Mouse (Mus musculus) cerebellum, postnatal 36 days (tissue): ENCODE data around the gene Furin.
A peak's percentile ranks its signal among the peaks of the same experiment; 100 is the strongest.

Experiments used
- DNase-seq, 2 experiments: peaks; one replicate each; pipeline ENCODE4 v3.0.0; 2021 to 2022; ENCODE audit warnings: mixed read lengths in 2 of 2

The Furin gene

DNA sequence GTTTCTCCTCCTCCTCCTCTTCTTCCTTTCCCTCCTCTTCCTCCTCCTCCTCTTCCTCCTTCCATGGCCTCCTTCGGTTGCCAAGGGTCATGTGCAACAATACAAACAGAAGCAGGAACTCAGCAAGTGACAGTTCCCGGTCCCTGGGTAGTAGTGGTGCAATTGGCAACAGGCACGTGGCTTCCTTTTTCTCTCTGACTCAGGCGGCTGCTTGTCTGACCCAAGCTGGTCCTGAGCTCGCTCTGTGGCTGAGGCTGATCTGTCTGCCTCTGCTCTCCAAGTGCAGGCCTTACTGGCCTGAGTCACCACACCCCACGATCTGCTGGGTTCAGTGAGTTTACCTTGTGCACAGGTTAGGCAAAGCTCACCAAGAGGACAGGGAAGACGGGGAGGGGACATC, 21.1 kb upstream of the Furin start:
- DNase-seq: no peak

DNA sequence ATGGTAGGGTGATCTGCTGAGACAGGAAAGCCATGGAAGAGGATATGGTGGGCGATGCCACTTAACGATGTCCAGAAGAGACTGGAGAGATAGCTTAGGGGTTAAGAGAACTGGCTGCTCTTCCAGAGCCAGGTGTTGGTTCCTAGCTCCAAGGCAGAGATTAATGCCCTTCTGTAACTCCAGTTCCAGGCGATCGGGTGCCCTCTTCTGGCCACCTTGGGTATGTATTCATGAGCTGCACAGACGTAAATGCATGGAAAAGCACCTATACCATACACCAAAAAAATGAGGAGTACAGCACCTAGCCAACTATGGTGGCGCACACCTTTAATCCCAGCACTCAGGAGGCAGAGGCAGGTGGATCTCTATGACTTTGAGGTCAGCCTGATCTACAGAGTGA, 19.5 kb upstream of the Furin start:
- DNase-seq: no peak

DNA sequence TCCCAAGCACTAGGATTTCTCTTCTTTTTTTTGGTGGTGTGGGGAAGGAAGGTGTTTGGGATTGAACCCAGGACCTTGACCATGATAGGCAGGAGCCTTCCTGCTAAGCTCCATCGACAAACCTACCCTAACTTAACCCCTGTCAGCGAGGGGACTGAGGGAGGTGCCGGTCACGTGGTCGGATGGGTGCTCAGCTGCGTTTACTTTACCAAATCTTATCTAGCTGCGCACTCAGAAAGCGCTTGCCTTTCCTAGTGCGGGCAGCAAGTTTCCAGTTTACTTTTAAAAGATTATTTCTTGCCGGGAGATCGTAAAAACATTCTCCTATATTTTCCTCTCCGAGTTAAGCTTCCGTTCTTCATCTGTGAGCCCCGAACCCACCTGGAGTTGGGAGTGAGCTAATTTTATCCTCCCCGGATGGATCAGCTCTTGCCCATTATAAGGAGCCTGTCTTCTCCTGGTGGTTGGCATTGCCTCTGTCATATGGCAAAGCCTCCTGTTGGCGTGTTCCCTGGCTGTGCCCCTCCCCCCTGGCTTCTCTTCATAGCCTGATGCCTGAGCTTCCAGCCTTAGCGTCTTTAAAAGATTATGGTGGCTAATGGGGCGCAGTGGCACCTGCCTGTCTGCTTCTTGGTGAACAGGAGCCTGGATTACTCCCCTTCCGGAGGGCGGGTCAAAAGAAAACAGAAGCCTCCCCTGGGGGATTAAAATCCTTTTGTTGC, 17.7 kb upstream of the Furin start:
- peak; percentile 67 to 74 for DNase-seq

DNA sequence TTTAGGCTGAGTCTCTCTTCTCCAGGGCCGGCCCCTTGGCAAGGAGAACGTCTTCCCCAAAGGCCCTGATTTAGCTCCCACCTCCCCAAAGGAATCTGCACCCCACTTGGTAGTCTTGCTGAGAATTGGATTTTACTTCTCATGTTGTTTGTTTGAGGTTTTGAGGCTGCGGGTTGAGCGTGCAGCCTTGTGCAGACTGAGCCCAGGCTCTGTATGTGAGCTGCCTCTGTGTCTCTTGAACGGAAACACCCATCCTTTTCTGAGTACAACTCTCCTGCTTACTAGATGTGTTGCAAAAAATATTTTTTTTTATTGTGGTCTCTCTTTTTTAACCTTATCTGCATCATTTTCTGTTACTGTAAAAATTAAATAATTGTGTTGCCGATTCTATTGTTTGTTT, 16.3 kb upstream of the Furin start:
- DNase-seq: no peak

DNA sequence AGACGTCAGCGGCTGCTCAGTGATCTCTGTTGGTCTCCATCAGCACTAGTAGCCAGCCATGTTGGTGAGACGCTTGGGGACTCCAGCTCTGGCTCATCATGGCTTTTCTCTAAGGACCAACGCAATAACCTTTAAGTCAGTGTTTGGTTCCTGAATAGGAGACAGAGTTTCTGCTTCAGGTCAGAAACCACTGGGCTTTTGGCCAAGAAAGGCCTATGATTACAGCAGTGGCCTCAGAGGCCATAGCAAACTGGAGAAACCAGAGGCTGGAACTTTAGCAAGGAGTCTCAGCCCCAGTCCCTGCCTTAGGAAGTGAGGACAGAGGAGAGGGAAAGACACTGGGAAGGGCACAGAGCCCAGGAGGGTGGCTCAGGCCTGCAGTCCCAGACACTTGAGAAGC, 15.3 kb upstream of the Furin start:
- no peak for DNase-seq

DNA sequence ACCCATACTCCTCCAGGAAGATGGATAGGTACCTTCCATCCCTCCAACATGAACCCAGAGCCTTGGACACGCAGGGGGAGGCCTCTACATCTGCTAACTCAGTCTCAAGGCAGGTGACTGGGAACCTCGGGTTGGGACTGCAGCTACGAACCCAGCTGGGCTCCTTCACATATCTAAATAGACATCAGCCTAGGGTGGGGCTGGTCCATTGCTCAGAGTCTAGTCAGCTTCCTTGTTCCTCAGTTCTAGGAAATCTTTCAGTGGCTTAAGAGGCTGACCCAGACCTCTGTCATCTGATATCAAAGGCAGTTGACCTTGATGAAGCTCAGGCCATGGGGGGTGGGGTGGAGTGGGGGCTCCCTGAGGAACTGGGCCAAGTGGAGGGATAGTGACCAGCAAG, 14.0 kb upstream of the Furin start:
- DNase-seq: no peak

DNA sequence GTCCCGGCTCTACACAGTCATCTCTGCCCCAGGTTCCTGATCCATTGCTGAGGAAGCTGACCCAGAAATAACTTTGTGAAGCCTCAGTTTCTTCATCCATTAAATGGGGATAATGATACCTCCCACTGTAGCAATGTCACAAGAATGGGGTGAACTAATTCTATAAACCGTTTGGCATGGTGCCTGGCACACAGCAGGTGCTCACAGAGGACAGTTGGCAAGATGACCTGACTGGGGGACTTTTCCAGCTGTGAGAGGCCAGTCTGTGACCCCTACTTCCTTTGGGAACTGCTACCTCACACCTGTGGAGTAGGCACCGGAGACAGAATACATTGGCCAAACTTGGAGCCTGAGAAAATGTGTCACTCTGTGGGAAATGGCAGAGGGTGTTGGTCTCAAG, 12.8 kb upstream of the Furin start:
- no peak for DNase-seq

DNA sequence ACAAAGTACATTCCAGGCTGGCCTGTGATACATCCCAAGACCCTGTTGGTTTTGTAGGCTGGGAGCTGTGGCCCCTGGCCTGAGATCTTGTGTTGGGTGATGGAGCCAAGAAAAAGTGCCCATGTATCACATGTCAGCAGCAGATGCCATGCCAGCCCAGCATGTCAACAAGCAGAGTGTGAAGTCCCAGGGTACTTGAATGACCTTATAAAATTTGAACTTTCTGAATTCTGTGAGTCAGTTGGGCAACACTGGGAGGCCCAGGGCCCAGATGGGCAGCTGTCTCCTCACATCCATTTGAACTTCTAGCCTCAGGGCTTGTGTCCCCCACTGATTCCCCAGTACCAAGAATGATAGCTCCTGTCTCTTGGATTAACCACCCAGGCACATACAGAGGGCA, 12.4 kb upstream of the Furin start:
- DNase-seq: no peak

DNA sequence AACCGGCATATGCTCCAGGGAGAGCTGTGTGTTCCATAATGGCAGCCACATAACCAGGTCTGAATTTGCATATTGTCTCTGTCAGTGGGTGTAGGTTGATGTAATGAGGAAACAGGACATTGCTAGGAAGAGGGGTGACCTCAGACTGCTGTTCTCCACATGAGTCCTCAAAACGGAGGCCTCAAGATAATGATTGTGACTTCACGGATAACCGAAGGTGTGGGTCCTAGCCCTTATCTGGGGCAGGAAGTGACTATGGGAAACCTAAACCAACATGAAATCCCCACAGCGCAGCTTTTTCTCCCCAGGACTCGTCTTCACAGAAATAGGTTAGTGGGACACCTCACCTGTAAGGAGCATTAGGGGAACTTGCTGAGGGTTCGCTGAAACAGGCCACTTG, 11.7 kb upstream of the Furin start:
- DNase-seq: no peak

DNA sequence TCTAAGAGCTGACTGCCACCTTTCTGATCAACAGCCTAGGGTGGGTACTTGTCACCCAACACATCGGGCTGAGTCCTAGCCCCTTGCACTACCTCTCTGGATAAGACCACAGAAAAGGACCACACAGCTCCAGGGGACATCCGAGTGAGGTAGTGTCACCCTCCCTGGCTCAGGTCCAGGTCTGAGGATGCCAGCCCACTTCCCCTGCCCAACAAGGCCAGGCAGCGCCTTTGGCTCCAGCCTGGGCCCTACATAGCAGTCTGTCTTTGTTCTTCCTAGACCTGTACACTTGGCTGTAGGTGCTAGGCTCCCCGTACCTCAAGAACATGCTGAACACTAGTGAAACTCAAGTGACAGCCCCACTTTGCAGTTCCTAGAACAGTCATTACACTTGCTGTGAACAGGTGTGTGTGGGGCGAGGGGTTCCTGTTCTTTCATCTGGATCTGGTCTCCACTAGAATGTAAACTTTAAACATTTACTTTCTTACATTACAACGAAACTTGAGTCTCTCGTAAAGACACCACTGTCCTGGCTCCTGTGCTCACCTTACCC, 9.1 kb upstream of the Furin start:
- no peak for DNase-seq

DNA sequence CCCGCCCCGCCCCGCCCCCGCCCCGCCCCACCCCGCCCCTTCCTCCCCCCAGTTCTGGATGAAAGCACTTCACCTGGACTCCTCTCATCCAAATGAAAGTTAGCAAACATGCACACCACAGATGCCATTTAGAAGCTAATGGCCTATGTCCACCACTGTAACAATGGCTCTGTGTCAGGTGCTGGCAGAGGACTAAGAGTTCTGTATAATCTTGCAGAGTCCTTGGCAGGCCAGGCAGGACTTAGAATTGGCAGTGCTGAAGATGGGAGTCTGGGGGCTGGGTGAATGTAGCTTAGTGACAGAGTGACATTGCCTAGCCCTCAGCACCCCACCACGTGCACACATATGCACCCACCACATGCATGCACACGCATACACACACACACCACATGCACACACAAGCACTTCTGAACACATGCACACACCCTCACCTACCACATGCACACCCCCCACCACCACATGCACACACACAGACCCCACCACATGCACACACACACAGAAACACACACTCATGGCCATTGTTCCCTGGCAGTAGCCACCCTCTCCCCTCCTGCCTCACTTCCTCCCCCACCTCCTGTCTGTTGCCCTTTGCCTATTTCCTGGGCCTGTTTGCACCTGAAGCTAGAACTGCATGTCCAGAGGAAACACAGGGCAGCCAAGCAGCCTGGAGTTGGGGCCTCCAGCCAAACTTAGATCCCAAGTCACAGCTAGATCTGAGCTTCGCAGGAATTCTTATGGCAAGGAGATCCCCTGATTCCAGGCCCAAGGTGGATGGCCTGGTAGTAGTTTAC, 8.5 kb upstream of the Furin start:
- no peak for DNase-seq

DNA sequence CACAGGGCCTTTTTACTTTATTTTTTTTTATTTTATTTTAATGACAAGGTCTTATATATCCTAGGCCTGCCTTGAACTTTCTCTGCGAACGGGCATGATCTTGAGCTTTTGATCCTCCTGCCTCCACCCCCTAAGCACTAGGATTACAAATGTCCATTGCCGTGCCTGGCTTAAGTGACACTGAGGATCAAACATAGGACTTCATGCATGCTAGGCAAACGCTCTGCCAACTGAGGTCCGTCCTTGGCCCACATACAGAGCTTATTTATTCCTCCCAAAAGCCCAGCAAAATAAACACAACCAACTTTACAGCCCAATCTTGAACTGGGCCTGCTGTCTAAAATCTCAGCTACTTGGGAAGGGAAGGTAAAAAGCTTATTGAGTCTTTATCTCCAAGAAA, 7.5 kb upstream of the Furin start:
- DNase-seq: no peak

DNA sequence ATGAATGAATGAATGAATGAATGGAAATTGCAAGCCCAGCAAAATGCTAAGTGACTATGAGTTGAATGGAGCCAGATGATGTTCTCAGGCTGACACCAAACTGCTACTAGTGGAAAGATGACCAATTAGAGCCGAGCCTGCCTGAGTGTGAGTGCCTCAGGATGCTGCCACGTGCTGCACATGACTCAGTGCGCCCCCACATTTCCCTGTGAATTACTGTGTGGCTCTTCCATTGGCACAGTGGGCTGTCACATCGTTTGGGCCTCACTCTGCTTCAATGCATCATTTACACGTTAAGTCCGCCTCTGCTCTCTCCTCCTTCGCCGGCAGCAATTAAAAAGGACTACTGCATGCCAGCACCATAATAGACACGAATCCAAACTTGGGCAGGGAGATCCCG, 7.0 kb upstream of the Furin start:
- no peak for DNase-seq

DNA sequence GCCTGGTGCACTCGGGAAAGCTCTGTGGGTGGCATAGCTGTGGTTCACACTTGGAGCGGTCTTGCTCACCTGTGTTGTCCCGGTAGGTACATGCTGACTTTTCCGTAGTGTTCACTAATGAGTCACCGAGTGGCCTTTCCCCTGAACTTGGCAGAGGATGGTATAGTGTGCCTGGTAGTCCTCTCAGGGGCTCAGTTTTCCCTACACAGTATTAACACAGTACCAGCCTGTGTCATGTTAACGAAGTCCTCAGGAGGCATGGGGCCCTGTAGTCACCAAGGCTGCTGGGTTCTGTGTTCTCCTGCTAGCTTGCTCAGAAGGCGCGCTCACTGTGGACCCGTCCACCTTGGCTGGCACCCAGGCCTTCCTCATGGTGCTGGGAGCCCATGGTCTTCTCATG, 5.1 kb upstream of the Furin start:
- DNase-seq: no peak

DNA sequence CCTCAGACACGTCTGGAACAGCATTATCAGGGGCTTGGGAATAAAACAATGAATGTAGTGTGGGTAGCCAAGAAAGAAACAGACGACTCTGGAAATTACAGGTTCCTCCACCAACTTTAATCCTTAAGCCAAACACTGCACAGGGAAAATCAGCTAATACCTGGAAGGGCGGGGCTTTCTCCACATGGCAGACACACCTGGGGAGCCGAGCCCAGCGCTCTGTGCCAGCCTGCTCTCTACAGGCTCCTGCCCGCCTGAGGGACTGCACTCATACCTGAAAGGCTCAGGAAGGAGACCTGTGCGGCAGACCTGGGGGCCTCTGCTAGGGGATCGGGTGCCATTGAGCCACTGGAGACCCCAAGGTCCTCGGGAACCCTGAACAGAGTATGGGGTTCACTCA, 2.5 kb upstream of the Furin start:
- DNase-seq: no peak

DNA sequence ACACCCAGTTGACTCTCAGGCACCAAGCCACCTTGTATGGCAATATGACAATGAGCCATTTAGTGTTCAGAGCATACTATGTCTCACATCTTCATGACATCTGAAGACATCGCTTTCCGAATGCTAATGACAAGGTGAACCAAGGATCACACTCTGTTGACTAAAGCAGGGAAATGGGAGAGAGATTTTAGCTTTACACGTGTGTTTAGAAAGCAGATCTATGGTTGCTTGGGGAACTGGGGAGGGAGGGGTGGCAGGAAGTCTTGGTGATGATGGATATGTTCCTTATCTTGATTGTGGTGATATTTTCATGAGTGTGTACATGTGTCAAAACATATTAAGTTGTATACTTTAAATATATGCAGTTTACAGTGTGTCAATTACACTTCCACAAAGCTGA, 950 bp upstream of the Furin start:
- no peak for DNase-seq

DNA sequence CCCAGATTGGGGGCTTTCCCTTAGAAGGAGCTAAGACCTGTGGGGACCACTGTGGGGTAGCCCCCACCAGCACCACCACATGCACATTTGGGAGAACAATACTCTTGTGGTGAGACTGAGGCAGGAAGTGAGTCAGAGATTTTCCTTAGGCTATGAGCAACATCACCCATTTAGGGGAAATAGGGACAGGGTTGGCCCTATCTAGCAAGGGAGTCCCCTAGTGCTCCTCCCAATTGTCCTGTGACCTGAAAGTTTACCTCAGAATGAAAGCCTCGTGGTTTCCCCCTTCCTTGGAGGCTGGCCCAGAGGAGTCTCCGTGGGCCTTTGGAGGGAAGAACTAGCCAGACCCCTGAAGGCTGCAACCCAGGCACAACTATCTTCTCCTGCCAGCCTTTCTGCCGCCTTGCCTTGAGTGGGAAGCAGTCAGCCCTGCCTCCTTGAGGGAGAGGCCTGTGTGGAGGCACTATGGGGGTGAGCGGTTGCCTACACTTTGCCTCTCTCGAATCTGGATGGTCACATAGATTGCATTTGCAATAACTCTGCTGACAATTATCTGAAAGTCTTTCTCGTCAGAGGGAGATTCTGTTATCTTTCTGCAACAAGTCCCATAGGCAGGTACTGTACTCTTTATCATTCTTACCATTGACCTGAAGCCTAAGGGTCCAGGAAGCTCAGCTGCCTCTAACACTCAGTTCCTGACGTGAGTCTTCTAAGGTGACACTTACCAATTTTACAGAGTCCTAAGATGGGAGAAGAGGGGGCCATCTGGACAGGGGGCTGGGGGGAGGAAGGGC, 938 bp downstream of the Furin start:
- no peak for DNase-seq

DNA sequence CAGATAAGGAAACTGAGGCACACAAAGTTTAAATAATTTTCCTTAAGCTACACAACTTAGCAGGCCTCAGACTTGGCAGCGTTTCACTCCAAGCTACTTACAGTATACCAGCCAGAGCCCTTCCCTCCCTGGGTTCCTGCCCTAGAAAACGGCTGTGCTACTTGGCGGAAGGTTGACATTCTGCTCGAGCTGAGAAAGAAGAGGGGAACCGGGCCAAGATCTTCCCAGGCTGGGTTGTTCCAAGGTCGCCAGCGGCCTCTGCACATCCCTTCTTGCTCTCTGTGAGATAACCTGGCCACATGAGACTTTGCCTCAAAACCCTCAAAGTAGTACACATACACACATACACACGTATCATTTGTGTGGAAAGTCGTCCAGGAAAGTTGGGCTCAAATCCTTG, 1.7 kb downstream of the Furin start:
- DNase-seq: peak; percentile 70 to 71

DNA sequence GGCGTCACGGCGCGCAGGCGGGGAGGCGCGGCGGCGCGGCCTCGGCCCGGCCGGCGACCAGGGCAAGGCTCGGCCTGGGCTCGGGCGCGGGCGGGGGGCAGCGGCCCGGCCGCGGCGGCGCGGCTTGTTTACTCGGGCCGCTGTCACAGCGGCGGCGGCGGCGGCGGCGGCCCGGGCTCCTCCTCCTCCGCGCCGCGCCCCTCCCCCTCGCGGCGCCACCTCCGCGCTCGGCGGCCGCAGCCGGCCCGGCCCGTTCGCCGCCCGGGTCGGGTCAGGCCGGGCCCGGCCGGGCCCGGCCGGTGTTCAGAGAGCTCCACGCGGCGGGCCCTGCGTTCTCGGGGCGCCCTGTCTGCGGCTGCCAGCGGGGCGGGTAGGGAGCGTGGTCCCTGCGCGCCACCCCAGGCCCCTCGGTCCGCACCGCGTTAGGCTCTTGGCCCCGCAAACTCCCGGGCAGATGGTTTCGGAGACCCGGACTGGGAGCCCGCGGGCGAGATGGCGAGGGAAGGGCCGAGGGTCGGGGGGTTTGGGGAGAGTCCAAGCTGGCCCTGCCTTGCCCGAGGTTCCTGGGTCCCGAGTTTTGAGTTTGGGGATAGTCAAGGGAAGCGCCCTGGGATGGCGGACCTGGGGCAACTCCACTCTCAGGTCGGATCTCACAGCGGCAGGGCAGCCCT, 2.5 kb downstream of the Furin start:
- peak; percentile 62 to 82 for DNase-seq

DNA sequence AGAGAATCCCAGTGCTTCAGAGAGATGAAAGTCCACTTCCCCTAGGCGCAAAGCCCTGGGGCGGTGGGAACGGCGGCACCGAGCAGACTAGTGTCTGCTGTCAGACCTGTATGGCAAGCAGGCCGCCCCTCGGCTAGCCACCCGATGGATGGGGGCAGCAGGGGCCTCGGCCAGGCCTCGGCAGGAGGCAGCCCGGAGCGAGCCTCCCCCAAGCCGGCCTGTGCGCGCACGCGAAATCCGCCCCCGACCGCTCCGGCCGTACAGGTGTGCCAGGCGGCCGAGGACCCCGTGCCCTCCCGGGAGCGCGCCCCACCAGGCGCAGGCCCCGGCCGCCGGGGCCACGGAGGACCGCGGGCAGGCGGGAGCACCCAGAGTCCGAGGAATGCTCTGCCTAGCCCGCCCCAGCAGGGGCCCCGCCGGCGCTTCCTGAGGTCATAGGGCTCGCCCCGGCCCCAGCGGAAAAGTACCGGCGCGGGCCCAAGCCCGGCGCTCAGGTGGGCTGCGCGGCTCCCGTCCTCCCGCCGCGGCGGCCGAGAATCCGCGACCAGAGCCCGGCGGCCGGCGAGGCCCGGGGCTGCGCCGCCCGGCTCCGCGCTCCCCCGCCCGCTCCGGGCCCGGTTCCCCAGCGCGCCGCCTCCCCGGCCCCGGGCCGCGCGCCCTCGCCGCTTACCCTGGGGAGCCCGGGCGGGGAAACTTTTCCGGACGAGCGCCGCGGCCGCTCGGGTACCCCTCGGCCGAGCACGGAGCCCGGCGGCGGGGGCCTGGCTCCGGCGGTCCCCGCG, 3.2 kb downstream of the Furin start:
- peak; percentile 44 to 58 for DNase-seq

DNA sequence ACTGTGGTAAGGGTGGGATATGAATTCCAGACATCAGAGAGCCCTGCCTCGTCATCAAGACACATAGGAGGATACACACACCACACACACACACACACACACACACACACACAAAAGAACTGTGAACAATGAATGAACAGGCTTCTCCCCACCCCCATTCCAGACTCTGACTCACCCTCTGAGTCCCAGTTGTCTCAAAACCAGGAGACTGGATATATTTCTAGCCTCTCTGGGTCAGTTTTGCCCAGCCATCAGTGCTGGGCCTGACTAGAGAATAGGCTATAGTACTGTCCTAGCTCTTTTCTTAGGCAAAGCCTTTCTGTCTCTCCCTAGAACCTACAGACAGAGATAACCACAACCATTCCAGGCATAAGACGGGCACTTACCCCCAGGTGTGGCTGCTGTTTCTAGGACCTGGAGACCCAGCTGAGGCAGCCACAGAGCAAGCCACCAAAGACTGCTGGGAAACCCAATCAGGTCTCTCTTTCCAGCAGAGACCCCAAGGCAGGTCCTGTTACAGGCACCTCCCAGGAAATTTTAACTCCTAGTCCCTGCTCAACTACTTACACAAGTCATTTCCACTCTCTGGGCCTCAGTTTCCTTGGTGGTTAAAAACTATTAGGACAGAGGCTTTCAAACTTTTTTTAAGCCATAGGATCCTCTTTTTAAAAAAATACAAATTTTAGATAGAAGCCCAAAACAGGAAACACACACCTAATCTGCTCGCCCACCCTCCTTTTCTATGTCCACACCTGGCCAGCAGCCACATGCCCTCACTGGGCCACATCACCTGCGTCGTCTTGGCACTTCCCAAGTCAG, 4.0 kb downstream of the Furin start:
- no peak for DNase-seq
